Mouse (Mus musculus) erythroblast, embryonic 14.5 days (primary cell): ENCODE data around the gene Sec61b.

ENCODE experiments used
- GATA1 ChIP-seq: IDR thresholded peaks from 2 replicates; pipeline ENCODE4 v1.6.1; 2012; ENCODE audit warnings: low read length, inconsistent platforms, mixed read lengths
- TAL1 ChIP-seq: IDR thresholded peaks from 3 replicates; pipeline ENCODE4 v1.6.1; 2012; ENCODE audit warnings: low read length, inconsistent platforms, mixed read lengths

GRCm38 (mm10) chr4:47529866-47530265 lies 55.4 kb downstream of the Sec61b start:
- TF ChIP-seq TAL1 (no peak), GATA1 (no peak)
